Mouse (Mus musculus): ENCODE measurements around the gene Plek2. TPM values are rescaled to one million over a fixed set of nuclear protein-coding genes. Genes with fewer than 3 reads are reported as not detected.

Gene Plek2
- total RNA-seq, 2 experiments from 2014 or later, result 0.26 TPM; not detected in 1

Other genes starting within 250 kb of the Plek2 start
- under 1 TPM in 1 of 2 experiments, not detected in 1; 0.46 TPM for gene Fam71d, start 215.4 kb downstream of the Plek2 start, total RNA-seq (2021)
- gene Mpp5, start 158.1 kb downstream of the Plek2 start, total RNA-seq (2021), result 10 to 100 TPM; 22.9 to 29.4 TPM
- 10 to 100 TPM; 74.6 to 75.0 TPM for gene Atp6v1d, start 45.3 kb downstream of the Plek2 start, total RNA-seq (2021)
- gene Eif2s1, start 45.1 kb downstream of the Plek2 start, total RNA-seq (2021), result 10 to 100 TPM; 81.9 to 83.3 TPM
- gene Tmem229b, start 100.7 kb upstream of the Plek2 start, total RNA-seq (2021), result 10 to 100 TPM in 1 of 2 experiments, 1 to 10 TPM in 1; 6.2 to 10.3 TPM
- 1 to 10 TPM; 1.9 to 3.6 TPM for gene Plekhh1, start 122.2 kb upstream of the Plek2 start, total RNA-seq (2021)
- gene Pigh, start 182.7 kb upstream of the Plek2 start, total RNA-seq (2021), result 1 to 10 TPM; 7.5 to 9.6 TPM
- gene Arg2, start 223.8 kb upstream of the Plek2 start, total RNA-seq (2021), result under 1 TPM; 0.48 to 0.50 TPM